Mouse (Mus musculus): ENCODE results near the gene Vps36. TPM values are rescaled to one million over a fixed set of nuclear protein-coding genes. Genes with fewer than 3 reads are reported as not detected.
A peak's percentile ranks its signal among the peaks of the same experiment; 100 is the strongest.

The Vps36 gene
- polyA plus RNA-seq, 2 experiments = 21.6 to 33.3 TPM

- Histone ChIP-seq H3K27me3 (ENCODE audit: control insufficient read depth, insufficient read depth, low read length) (no peaks in the 10 kb centered on the region), H3K4me2 (replicated peaks; ENCODE audit: low read depth, low read length, severe bottlenecking) (peak within 1 kb of the TSS; percentile 63), H3K4me1 (ENCODE audit: control insufficient read depth, insufficient read depth, low read length) (no peaks in the 10 kb centered on the region), H3K27ac (replicated peaks; ENCODE audit: low read depth, low read length) (peak within 1 kb of the TSS; percentile 68), H3K4me3 (replicated peaks; ENCODE audit: low read length) (peak within 1 kb of the TSS; percentile 51), H3K36me3 (ENCODE audit: control insufficient read depth, insufficient read depth, low read length) (peaks cover 24% of the 10 kb centered on the region), H3K9me3 (ENCODE audit: control insufficient read depth, low read length) (no peaks in the 10 kb centered on the region), H3K9ac (ENCODE audit: low read depth, low read length, severe bottlenecking) (peak within 1 kb of the TSS; percentile 61)
- ATAC-seq (ENCODE audit: low FRiP score, low read depth) (peak; percentile 96), DNase-seq (ENCODE audit: low spot score) (peak; percentile 92)
- TF ChIP-seq POLR2A (IDR thresholded peaks at IDR 0.05; ENCODE audit: borderline replicate concordance, extremely low read depth, insufficient read depth, insufficient read length) = peak; percentile 41; the same call in 1 of the 2 replicates
- under 1% methylated on average over 42 of the region's 43 CpGs for WGBS
Observed at GRCm38 (mm10) chr8:22166080-22166603, 26.5 kb upstream of the Vps36 start, which contains the start of gene Nek3. Gene Nek3 (minus strand): TSS chr8:22166435.

- no peak overlapping the region for H3K27ac ChIP-seq (replicated peaks; ENCODE audit: low read depth, low read length)
- H3K36me3 ChIP-seq (ENCODE audit: control insufficient read depth, insufficient read depth, low read length) = peaks cover 41% of the 10 kb centered on the region
- ATAC-seq (ENCODE audit: low FRiP score, low read depth) (no peak), DNase-seq (ENCODE audit: low spot score) (no peak)
- no peak for TF ChIP-seq POLR2A (IDR thresholded peaks at IDR 0.05; ENCODE audit: borderline replicate concordance, extremely low read depth, insufficient read depth, insufficient read length)
- whole genome bisulfite sequencing = 89% methylated on average over 5 of the region's 5 CpGs
- no peak overlapping the region for H3K4me2 ChIP-seq (replicated peaks; ENCODE audit: low read depth, low read length, severe bottlenecking)
- no peak overlapping the region for H3K4me3 ChIP-seq (replicated peaks; ENCODE audit: low read length)
- no peak overlapping the region for H3K9ac ChIP-seq (ENCODE audit: low read depth, low read length, severe bottlenecking)
- no peaks in the 10 kb centered on the region for H3K4me1 ChIP-seq (ENCODE audit: control insufficient read depth, insufficient read depth, low read length)
- H3K27me3 ChIP-seq (ENCODE audit: control insufficient read depth, insufficient read depth, low read length) = no peaks in the 10 kb centered on the region
- no peaks in the 10 kb centered on the region for H3K9me3 ChIP-seq (ENCODE audit: control insufficient read depth, low read length)
Observed at GRCm38 (mm10) chr8:22169167-22169566, 23.4 kb upstream of the Vps36 start.

GRCm38 (mm10) chr8:22175966-22176365 lies 16.6 kb upstream of the Vps36 start:
- no peak for ATAC-seq (ENCODE audit: low FRiP score, low read depth)
- Histone ChIP-seq H3K4me3 (replicated peaks; ENCODE audit: low read length) (no peak overlapping the region), H3K27ac (replicated peaks; ENCODE audit: low read depth, low read length) (no peak overlapping the region), H3K4me2 (replicated peaks; ENCODE audit: low read depth, low read length, severe bottlenecking) (no peak overlapping the region), H3K4me1 (ENCODE audit: control insufficient read depth, insufficient read depth, low read length) (no peaks in the 10 kb centered on the region), H3K36me3 (ENCODE audit: control insufficient read depth, insufficient read depth, low read length) (peaks cover 48% of the 10 kb centered on the region), H3K9ac (ENCODE audit: low read depth, low read length, severe bottlenecking) (no peak overlapping the region), H3K9me3 (ENCODE audit: control insufficient read depth, low read length) (no peaks in the 10 kb centered on the region; the same call in 1 of the 2 replicates), H3K27me3 (ENCODE audit: control insufficient read depth, insufficient read depth, low read length) (no peaks in the 10 kb centered on the region)
- no peak for TF ChIP-seq POLR2A (IDR thresholded peaks at IDR 0.05; ENCODE audit: borderline replicate concordance, extremely low read depth, insufficient read depth, insufficient read length)
- no peak for DNase-seq (ENCODE audit: low spot score)
- 99% methylated on average over 7 of the region's 7 CpGs for WGBS

- no peak overlapping the region for H3K27ac ChIP-seq (replicated peaks; ENCODE audit: low read depth, low read length)
- WGBS = 2% methylated on average over 3 of the region's 3 CpGs
- peak overlapping the region; percentile 80 for H3K4me3 ChIP-seq (replicated peaks; ENCODE audit: low read length)
- H3K9ac ChIP-seq (ENCODE audit: low read depth, low read length, severe bottlenecking) = peak overlapping the region; percentile 67
- no peaks in the 10 kb centered on the region for H3K36me3 ChIP-seq (ENCODE audit: control insufficient read depth, insufficient read depth, low read length)
- TF ChIP-seq POLR2A (IDR thresholded peaks at IDR 0.05; ENCODE audit: borderline replicate concordance, extremely low read depth, insufficient read depth, insufficient read length) = no peak
- H3K4me1 ChIP-seq (ENCODE audit: control insufficient read depth, insufficient read depth, low read length) = peaks cover 10% of the 10 kb centered on the region; the same call in 1 of the 2 replicates
- no peaks in the 10 kb centered on the region for H3K9me3 ChIP-seq (ENCODE audit: control insufficient read depth, low read length)
- DNase-seq (ENCODE audit: low spot score) (no peak), ATAC-seq (ENCODE audit: low FRiP score, low read depth) (no peak)
- H3K4me2 ChIP-seq (replicated peaks; ENCODE audit: low read depth, low read length, severe bottlenecking) = peak overlapping the region; percentile 72
- H3K27me3 ChIP-seq (ENCODE audit: control insufficient read depth, insufficient read depth, low read length) = no peaks in the 10 kb centered on the region
Observed at GRCm38 (mm10) chr8:22184884-22185283, 7.7 kb upstream of the Vps36 start.

- ATAC-seq (ENCODE audit: low FRiP score, low read depth) = peak; percentile 98
- H3K4me1 ChIP-seq (ENCODE audit: control insufficient read depth, insufficient read depth, low read length) = peaks cover 10% of the 10 kb centered on the region; the same call in 1 of the 2 replicates
Observed at GRCm38 (mm10) chr8:22185431-22186397, 6.9 kb upstream of the Vps36 start, which contains the start of gene Ckap2. Gene Ckap2 (minus strand): TSS chr8:22185819.

More at GRCm38 (mm10) chr8:22185431-22186397, 6.9 kb upstream of the Vps36 start, which contains the start of gene Ckap2:
- 3% methylated on average over 63 of the region's 63 CpGs for WGBS
- peak within 1 kb of the TSS; percentile 67 for H3K9ac ChIP-seq (ENCODE audit: low read depth, low read length, severe bottlenecking)
- no peaks in the 10 kb centered on the region for H3K36me3 ChIP-seq (ENCODE audit: control insufficient read depth, insufficient read depth, low read length)
- peak; percentile 94 for DNase-seq (ENCODE audit: low spot score)
- H3K4me2 ChIP-seq (replicated peaks; ENCODE audit: low read depth, low read length, severe bottlenecking) = peak within 1 kb of the TSS; percentile 72
- H3K27me3 ChIP-seq (ENCODE audit: control insufficient read depth, insufficient read depth, low read length) = no peaks in the 10 kb centered on the region
- peak within 1 kb of the TSS; percentile 65; the same call in 1 of the 2 replicates for H3K27ac ChIP-seq (replicated peaks; ENCODE audit: low read depth, low read length)
- no peaks in the 10 kb centered on the region for H3K9me3 ChIP-seq (ENCODE audit: control insufficient read depth, low read length)
- H3K4me3 ChIP-seq (replicated peaks; ENCODE audit: low read length) = peak within 1 kb of the TSS; percentile 80
- TF ChIP-seq POLR2A (IDR thresholded peaks at IDR 0.05; ENCODE audit: borderline replicate concordance, extremely low read depth, insufficient read depth, insufficient read length) = no peak; the same call in 1 of the 2 replicates
